Mouse (Mus musculus) A20 (cell line): ENCODE data around the gene Gata2.
"Not testable (repeated sequence)": the region's sequence is repeated elsewhere in the genome, so short reads cannot be mapped to it uniquely, and the experiment has no call there.

Experiments
- DNase-seq: peaks from one replicate; pipeline ENCODE4 v3.0.0-alpha.2; 2011; ENCODE audit warnings: low read depth, low spot score

Gene Gata2

GRCm38 (mm10) chr6:88193433-88194052 lies at the start of gene Gata2:
Gata2 (plus strand) TSS chr6:88193891.
- no peak for DNase-seq

DNA sequence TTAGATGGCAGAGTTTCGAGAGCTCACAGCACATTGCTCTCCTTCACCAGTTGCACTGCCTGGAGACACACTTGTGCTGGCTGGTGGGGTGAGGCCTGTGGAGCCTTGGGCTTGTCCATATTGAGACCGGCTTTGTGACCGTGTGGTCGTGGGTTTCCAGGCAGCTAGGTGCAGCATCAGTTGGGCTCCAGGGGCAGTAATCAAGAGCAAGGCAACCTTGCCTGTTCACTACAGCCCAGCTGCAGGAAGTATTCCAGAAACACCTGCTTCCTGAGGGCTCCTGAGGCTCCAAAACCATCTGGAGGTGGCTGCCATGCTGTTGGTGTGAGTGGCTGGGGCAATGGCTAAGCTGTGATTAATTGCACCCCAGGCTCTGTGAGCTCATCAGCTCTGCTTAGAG lies 47.9 kb upstream of the Gata2 start:
- no peak for DNase-seq

GRCm38 (mm10) chr6:88146576-88146975 lies 47.1 kb upstream of the Gata2 start:
- DNase-seq: no peak

- DNase-seq: no peak
Observed at GRCm38 (mm10) chr6:88147411-88148003, 46.2 kb upstream of the Gata2 start.

- peak; percentile 17 for DNase-seq
Observed at GRCm38 (mm10) chr6:88151335-88151734, 42.4 kb upstream of the Gata2 start.

GRCm38 (mm10) chr6:88152127-88152705 lies 41.5 kb upstream of the Gata2 start:
- no peak for DNase-seq

GRCm38 (mm10) chr6:88152979-88153378 lies 40.7 kb upstream of the Gata2 start:
- no peak for DNase-seq

- not testable (repeated sequence) for DNase-seq
Observed at GRCm38 (mm10) chr6:88155614-88156013, 38.1 kb upstream of the Gata2 start.

DNA sequence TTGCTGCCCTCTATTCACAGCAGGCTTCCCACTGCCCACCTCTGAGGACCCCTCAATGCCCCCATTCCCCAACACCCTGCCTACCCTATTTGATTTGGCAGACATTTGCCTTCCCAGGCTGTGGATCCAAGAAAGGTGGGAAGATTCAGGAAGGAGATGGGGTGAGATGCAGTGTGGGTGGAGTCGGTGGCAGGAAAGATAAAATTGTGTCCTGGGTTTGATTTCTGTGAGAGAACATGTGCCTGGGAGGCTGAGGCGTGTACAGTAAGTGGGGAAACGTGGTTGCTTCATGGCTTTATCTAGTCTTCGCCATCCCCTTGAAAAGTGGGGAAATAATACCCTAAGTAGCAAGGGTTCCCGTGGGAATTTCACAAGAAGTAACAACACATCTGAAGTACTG lies 34.9 kb upstream of the Gata2 start:
- DNase-seq: no peak

GRCm38 (mm10) chr6:88166054-88166453 lies 27.6 kb upstream of the Gata2 start:
- no peak for DNase-seq

- no peak for DNase-seq
Observed at GRCm38 (mm10) chr6:88174191-88174590, 19.5 kb upstream of the Gata2 start.

GRCm38 (mm10) chr6:88174676-88175075 lies 19.0 kb upstream of the Gata2 start:
- DNase-seq: no peak

GRCm38 (mm10) chr6:88184671-88185070 lies 9.0 kb upstream of the Gata2 start:
- no peak for DNase-seq

- DNase-seq: no peak
Observed at GRCm38 (mm10) chr6:88188148-88188547, 5.5 kb upstream of the Gata2 start.

GRCm38 (mm10) chr6:88189312-88190042 lies 4.2 kb upstream of the Gata2 start:
- peak; percentile 22 for DNase-seq

DNA sequence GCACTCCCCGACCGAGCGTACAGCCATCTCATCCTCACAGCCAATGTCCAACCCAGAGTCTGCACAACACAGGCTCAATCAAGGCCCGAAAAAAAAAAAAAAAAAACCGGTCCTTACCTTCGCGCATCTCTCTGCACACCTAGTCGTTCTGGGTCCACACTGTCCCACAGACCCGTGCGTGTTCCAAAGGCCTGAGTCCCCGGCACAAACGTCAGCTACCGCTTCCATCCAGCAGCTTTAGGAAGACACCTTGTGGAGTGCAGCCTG lies 3.7 kb upstream of the Gata2 start:
- DNase-seq: no peak

GRCm38 (mm10) chr6:88190310-88191023 lies 3.2 kb upstream of the Gata2 start:
- DNase-seq: no peak

DNA sequence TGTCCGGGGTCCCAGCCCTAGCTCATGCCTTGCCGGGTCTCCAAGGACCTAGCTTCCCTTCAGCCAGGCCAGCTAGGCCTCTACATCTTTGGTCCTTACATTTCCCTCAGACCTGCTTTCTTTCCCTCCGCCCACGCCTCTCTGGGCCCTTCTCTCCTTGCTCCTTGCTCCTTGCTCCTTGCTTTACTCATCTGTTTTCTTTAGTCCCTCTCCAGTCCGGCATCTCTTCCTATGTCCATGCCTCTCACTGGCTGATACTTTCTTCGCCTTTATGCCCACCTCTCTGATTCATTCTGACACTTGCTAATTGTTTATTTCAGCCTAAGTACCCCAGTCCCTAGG lies 2.7 kb upstream of the Gata2 start:
- DNase-seq: no peak

GRCm38 (mm10) chr6:88191411-88192070 lies 2.1 kb upstream of the Gata2 start:
- DNase-seq: no peak

DNA sequence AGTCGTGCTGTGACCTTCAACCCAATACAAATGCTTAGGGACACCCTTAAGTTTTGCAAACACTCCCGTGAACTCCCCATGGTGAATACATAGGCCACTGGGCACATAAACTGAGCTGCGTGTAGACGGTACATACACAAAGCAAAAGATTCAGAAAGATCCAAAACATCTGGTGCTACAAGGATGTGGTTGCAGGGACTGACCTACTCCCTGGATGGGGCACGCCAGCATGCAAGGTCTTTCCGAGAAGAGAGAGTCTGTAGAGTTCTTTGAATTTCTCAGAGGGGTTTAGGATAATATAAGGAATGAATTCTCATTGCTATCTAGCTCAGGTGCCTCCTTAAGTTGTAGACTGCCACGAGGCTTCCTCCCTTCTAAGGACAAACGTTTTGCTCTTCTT lies 935 bp upstream of the Gata2 start:
- DNase-seq: no peak

- DNase-seq: no peak
Observed at GRCm38 (mm10) chr6:88194053-88194977, 624 bp downstream of the Gata2 start.
